Mouse (Mus musculus) kidney, postnatal 36 days (tissue): ENCODE data around the gene Kcnma1.

Experiments
- DNase-seq, 2 experiments: peaks; one replicate each; pipeline ENCODE4 v3.0.0; 2021 to 2022; ENCODE audit warnings: mixed read lengths in 2 of 2

Gene Kcnma1

GRCm38 (mm10) chr14:23521080-23521684, 493.1 kb downstream of the Kcnma1 start:
- DNase-seq = peak; percentile 10 to 13

GRCm38 (mm10) chr14:23517374-23517773, 496.9 kb downstream of the Kcnma1 start:
- DNase-seq = no peak

GRCm38 (mm10) chr14:23509792-23510191, 504.5 kb downstream of the Kcnma1 start:
- no peak for DNase-seq

- DNase-seq = peak; percentile 6 to 20
These were observed 512.0 kb downstream of the Kcnma1 start for GRCm38 (mm10) chr14:23502236-23502790.

GRCm38 (mm10) chr14:23496801-23497200, 517.5 kb downstream of the Kcnma1 start:
- no peak for DNase-seq

GRCm38 (mm10) chr14:23496236-23496740, 518.0 kb downstream of the Kcnma1 start:
- no peak for DNase-seq

GRCm38 (mm10) chr14:23494496-23494800, 519.8 kb downstream of the Kcnma1 start:
- DNase-seq = peak in 1 of 2 experiments; percentile 8

GRCm38 (mm10) chr14:23493750-23494495, 520.4 kb downstream of the Kcnma1 start:
- no peak for DNase-seq

- no peak for DNase-seq
These were observed 521.5 kb downstream of the Kcnma1 start for GRCm38 (mm10) chr14:23492581-23493360.

- peak in 1 of 2 experiments; percentile 28 for DNase-seq
These were observed 522.9 kb downstream of the Kcnma1 start for GRCm38 (mm10) chr14:23491359-23491758.

- no peak for DNase-seq
These were observed 527.6 kb downstream of the Kcnma1 start for GRCm38 (mm10) chr14:23486687-23487086.

- DNase-seq = no peak
These were observed 528.3 kb downstream of the Kcnma1 start for GRCm38 (mm10) chr14:23485802-23486500.

- no peak for DNase-seq
These were observed 539.2 kb downstream of the Kcnma1 start for GRCm38 (mm10) chr14:23475129-23475528.

GRCm38 (mm10) chr14:23470071-23470470, 544.2 kb downstream of the Kcnma1 start:
- peak in 1 of 2 experiments; percentile 16 for DNase-seq

GRCm38 (mm10) chr14:23465135-23465534, 549.2 kb downstream of the Kcnma1 start:
- DNase-seq = no peak

- no peak for DNase-seq
These were observed 555.7 kb downstream of the Kcnma1 start for GRCm38 (mm10) chr14:23458560-23458959.

- DNase-seq = peak in 1 of 2 experiments; percentile 4
These were observed 562.6 kb downstream of the Kcnma1 start for GRCm38 (mm10) chr14:23451681-23452080.

- no peak for DNase-seq
These were observed 576.8 kb downstream of the Kcnma1 start for GRCm38 (mm10) chr14:23437467-23437866.

GRCm38 (mm10) chr14:23435861-23436260, 578.4 kb downstream of the Kcnma1 start:
- no peak for DNase-seq

GRCm38 (mm10) chr14:23430006-23430405, 584.3 kb downstream of the Kcnma1 start:
- DNase-seq = no peak

GRCm38 (mm10) chr14:23429043-23429442, 585.2 kb downstream of the Kcnma1 start:
- DNase-seq = peak; percentile 9 to 15

- no peak for DNase-seq
These were observed 591.7 kb downstream of the Kcnma1 start for GRCm38 (mm10) chr14:23422481-23423040.
